Mouse (Mus musculus): Measurements from ENCODE around the gene Vsig10l. TPM values are rescaled to one million over a fixed set of nuclear protein-coding genes. Genes with fewer than 3 reads are reported as not detected.

Vsig10l gene
- polyA plus RNA-seq, 1 experiment from 2014 or later = 15.7 TPM

DNA sequence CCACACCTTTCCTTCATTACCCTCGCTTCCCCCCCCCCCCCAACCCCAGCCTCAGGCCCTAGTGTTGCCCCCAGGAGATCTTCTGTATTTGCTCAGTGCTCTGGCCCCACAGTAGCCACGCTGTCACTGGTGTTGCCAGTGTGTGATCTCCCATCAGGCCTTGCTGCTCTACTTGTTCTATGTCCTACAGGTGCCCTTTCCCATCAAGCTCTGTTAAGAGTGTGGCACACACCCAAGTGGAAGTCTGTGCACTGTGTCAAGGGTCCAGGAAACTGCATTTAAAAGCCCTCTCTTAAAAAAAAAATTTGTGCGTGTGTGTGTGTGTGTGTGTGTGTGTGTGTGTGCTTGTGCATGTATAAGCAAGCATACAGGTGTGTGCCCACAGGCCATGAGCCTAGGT, 14.7 kb upstream of the Vsig10l start:
- Histone ChIP-seq H3K9me3 (replicated peaks; ENCODE audit: control insufficient read depth, low read length, poor library complexity, severe bottlenecking) (no peaks in the 10 kb centered on the region), H3K27ac (ENCODE audit: low read length) (no peak overlapping the region), H3K9ac (ENCODE audit: low read depth, low read length) (no peak overlapping the region), H3K4me1 (ENCODE audit: control insufficient read depth, insufficient read depth, low read length) (peaks cover 11% of the 10 kb centered on the region), H3K4me2 (ENCODE audit: low read length) (no peak overlapping the region), H3K36me3 (ENCODE audit: control insufficient read depth, insufficient read depth, low read length) (no peaks in the 10 kb centered on the region), H3K4me3 (ENCODE audit: low read depth, low read length) (no peak overlapping the region), H3K27me3 (ENCODE audit: control insufficient read depth, insufficient read depth, low read depth, low read length) (no peaks in the 10 kb centered on the region)
- WGBS = 88% methylated on average over 2 of the region's 3 CpGs
- no peak for ATAC-seq

- H3K9ac ChIP-seq (ENCODE audit: low read depth, low read length) = no peak overlapping the region
- no peak for ATAC-seq
- WGBS = 100% methylated on average over 2 of the region's 2 CpGs
- H3K9me3 ChIP-seq (replicated peaks; ENCODE audit: control insufficient read depth, low read length, poor library complexity, severe bottlenecking) = no peaks in the 10 kb centered on the region
- no peak overlapping the region for H3K4me3 ChIP-seq (ENCODE audit: low read depth, low read length)
- no peak overlapping the region for H3K27ac ChIP-seq (ENCODE audit: low read length)
- H3K4me2 ChIP-seq (ENCODE audit: low read length) = no peak overlapping the region
- no peaks in the 10 kb centered on the region for H3K27me3 ChIP-seq (ENCODE audit: control insufficient read depth, insufficient read depth, low read depth, low read length)
- peaks cover 5% of the 10 kb centered on the region for H3K4me1 ChIP-seq (ENCODE audit: control insufficient read depth, insufficient read depth, low read length)
- peaks cover 9% of the 10 kb centered on the region; the same call in 1 of the 2 replicates for H3K36me3 ChIP-seq (ENCODE audit: control insufficient read depth, insufficient read depth, low read length)
Measured at GRCm38 (mm10) chr7:43449811-43450210, 13.1 kb upstream of the Vsig10l start.

GRCm38 (mm10) chr7:43451726-43452125, 11.2 kb upstream of the Vsig10l start:
- no peaks in the 10 kb centered on the region for H3K27me3 ChIP-seq (ENCODE audit: control insufficient read depth, insufficient read depth, low read depth, low read length)
- H3K9ac ChIP-seq (ENCODE audit: low read depth, low read length) = no peak overlapping the region
- H3K36me3 ChIP-seq (ENCODE audit: control insufficient read depth, insufficient read depth, low read length) = peaks cover 14% of the 10 kb centered on the region
- no peak overlapping the region for H3K4me2 ChIP-seq (ENCODE audit: low read length)
- ATAC-seq = no peak
- H3K4me3 ChIP-seq (ENCODE audit: low read depth, low read length) = no peak overlapping the region
- WGBS = 95% methylated on average over 11 of the region's 11 CpGs
- no peaks in the 10 kb centered on the region for H3K4me1 ChIP-seq (ENCODE audit: control insufficient read depth, insufficient read depth, low read length)
- no peaks in the 10 kb centered on the region for H3K9me3 ChIP-seq (replicated peaks; ENCODE audit: control insufficient read depth, low read length, poor library complexity, severe bottlenecking)
- H3K27ac ChIP-seq (ENCODE audit: low read length) = no peak overlapping the region

DNA sequence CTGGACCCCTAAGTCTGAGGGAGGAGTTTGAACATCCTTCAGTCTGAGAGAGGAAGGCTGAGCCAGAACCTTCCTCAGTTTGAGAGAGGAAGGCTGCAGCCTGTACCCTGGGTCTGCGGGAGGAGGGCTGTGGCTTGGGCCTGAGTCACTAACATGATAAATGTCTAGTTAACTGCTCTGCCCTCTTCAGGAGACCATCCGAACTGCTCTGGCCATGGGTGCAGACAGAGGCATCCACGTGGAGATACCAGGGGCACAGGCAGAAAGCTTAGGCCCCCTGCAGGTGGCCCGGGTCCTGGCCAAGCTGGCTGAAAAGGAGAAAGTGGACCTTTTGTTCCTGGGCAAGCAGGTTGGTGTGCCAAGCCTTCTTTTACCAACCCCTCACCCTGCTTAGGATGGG, 10.3 kb upstream of the Vsig10l start:
- Histone ChIP-seq H3K27me3 (ENCODE audit: control insufficient read depth, insufficient read depth, low read depth, low read length) (no peaks in the 10 kb centered on the region), H3K4me2 (ENCODE audit: low read length) (no peak overlapping the region), H3K36me3 (ENCODE audit: control insufficient read depth, insufficient read depth, low read length) (peaks cover 18% of the 10 kb centered on the region), H3K4me3 (ENCODE audit: low read depth, low read length) (no peak overlapping the region), H3K4me1 (ENCODE audit: control insufficient read depth, insufficient read depth, low read length) (no peaks in the 10 kb centered on the region), H3K9me3 (replicated peaks; ENCODE audit: control insufficient read depth, low read length, poor library complexity, severe bottlenecking) (no peaks in the 10 kb centered on the region), H3K27ac (ENCODE audit: low read length) (no peak overlapping the region), H3K9ac (ENCODE audit: low read depth, low read length) (no peak overlapping the region)
- ATAC-seq = no peak
- 54% methylated on average over 4 of the region's 4 CpGs for WGBS

DNA sequence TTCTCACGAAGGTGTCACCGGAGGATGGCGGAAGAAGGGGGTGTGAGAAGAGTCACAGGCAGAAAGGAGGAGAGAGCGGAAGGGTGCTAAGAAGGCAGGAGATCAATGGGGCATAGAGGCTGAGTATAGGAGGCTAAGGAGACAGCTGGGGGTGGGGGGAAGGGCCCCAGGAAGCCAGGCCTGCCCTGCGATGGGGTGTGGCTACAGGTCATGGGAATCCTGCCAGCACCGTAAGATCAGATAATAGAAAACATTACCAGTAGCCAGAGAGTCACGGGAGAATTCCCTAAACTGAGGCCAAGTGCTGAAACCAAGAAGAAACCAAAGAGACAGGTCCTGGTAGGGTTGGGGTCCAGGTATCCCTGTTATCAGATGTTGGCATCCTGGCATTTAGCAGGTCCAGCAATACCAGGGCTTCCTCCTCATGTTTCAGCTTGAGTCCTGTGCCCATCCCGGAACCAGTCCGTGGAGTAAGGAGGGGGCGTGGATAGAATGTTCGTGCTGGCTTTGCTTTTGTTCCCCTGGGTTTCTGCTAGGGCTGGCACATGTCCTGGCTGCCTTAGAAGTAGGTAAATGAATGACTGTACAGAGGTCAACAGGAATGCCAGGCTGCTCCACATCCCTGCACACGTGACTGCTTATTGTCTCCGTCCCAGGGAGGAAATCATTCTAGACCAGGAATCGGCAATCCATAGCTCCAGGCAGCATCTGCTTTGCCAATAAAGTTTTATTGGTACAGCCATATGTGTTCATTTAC, 9.2 kb upstream of the Vsig10l start:
- H3K9me3 ChIP-seq (replicated peaks; ENCODE audit: control insufficient read depth, low read length, poor library complexity, severe bottlenecking) = no peaks in the 10 kb centered on the region
- H3K27ac ChIP-seq (ENCODE audit: low read length) = no peak overlapping the region
- H3K27me3 ChIP-seq (ENCODE audit: control insufficient read depth, insufficient read depth, low read depth, low read length) = no peaks in the 10 kb centered on the region
- 90% methylated on average over 14 of the region's 14 CpGs for WGBS
- H3K4me1 ChIP-seq (ENCODE audit: control insufficient read depth, insufficient read depth, low read length) = no peaks in the 10 kb centered on the region
- no peak overlapping the region for H3K9ac ChIP-seq (ENCODE audit: low read depth, low read length)
- no peak for ATAC-seq
- no peak overlapping the region for H3K4me3 ChIP-seq (ENCODE audit: low read depth, low read length)
- peaks cover 18% of the 10 kb centered on the region for H3K36me3 ChIP-seq (ENCODE audit: control insufficient read depth, insufficient read depth, low read length)
- no peak overlapping the region for H3K4me2 ChIP-seq (ENCODE audit: low read length)

DNA sequence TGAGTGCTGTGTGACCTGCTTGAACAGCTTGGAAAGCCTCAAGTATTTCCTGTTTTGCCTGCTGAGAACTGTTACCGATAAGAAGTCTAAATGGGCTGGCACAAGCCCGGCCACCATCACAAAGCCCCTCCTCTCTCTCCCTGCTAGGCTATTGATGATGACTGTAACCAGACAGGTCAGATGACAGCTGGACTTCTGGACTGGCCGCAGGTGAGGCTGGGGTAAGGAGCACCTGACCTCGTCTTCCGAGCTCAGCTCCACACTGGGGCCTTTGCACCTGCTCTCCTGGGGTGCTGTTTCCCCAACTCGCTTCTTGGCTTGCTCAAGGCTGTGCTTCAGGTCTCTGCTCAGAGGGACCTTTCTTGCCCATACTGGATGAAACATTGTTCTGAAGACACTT, 8.6 kb upstream of the Vsig10l start:
- no peaks in the 10 kb centered on the region for H3K9me3 ChIP-seq (replicated peaks; ENCODE audit: control insufficient read depth, low read length, poor library complexity, severe bottlenecking)
- H3K4me2 ChIP-seq (ENCODE audit: low read length) = no peak overlapping the region
- WGBS = 95% methylated on average over 6 of the region's 6 CpGs
- H3K27ac ChIP-seq (ENCODE audit: low read length) = no peak overlapping the region
- no peak overlapping the region for H3K4me3 ChIP-seq (ENCODE audit: low read depth, low read length)
- no peak for ATAC-seq
- H3K27me3 ChIP-seq (ENCODE audit: control insufficient read depth, insufficient read depth, low read depth, low read length) = no peaks in the 10 kb centered on the region
- no peaks in the 10 kb centered on the region for H3K4me1 ChIP-seq (ENCODE audit: control insufficient read depth, insufficient read depth, low read length)
- H3K9ac ChIP-seq (ENCODE audit: low read depth, low read length) = no peak overlapping the region
- peaks cover 18% of the 10 kb centered on the region for H3K36me3 ChIP-seq (ENCODE audit: control insufficient read depth, insufficient read depth, low read length)

GRCm38 (mm10) chr7:43463976-43464375, 1.0 kb downstream of the Vsig10l start:
- H3K4me2 ChIP-seq (ENCODE audit: low read length) = no peak overlapping the region
- no peak for ATAC-seq
- no peaks in the 10 kb centered on the region for H3K27me3 ChIP-seq (ENCODE audit: control insufficient read depth, insufficient read depth, low read depth, low read length)
- H3K9me3 ChIP-seq (replicated peaks; ENCODE audit: control insufficient read depth, low read length, poor library complexity, severe bottlenecking) = no peaks in the 10 kb centered on the region
- peaks cover 2% of the 10 kb centered on the region for H3K4me1 ChIP-seq (ENCODE audit: control insufficient read depth, insufficient read depth, low read length)
- H3K36me3 ChIP-seq (ENCODE audit: control insufficient read depth, insufficient read depth, low read length) = no peaks in the 10 kb centered on the region
- H3K9ac ChIP-seq (ENCODE audit: low read depth, low read length) = no peak overlapping the region
- no peak overlapping the region for H3K27ac ChIP-seq (ENCODE audit: low read length)
- H3K4me3 ChIP-seq (ENCODE audit: low read depth, low read length) = no peak overlapping the region
- WGBS = 80% methylated on average over 7 of the region's 7 CpGs

DNA sequence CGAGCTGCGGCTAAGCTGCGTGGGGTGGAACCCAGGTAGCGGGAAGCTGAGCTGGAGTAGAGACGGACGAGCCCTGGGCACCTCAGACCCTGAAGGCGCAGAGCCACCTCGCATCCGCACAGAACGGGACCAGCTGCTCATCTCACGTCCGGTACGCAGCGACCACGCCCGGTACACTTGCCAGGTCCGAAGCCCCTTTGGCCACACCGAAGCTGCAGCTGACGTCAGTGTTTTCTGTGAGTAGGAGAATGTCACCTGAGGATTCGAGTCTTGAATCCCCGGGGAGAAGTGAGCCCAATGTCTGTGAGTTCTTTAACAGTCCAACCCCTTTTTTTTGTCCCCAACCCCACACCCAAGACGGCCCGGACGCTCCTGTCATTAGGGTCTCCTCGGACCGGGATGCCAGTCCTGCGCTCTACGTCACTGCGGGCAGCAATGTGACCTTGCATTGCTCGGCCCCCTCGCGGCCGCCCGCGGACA, 2.0 kb downstream of the Vsig10l start:
- H3K9me3 ChIP-seq (replicated peaks; ENCODE audit: control insufficient read depth, low read length, poor library complexity, severe bottlenecking) = no peaks in the 10 kb centered on the region
- peak overlapping the region; percentile 82 for H3K4me2 ChIP-seq (ENCODE audit: low read length)
- peak overlapping the region; percentile 67 for H3K9ac ChIP-seq (ENCODE audit: low read depth, low read length)
- 5% methylated on average over 35 of the region's 35 CpGs for WGBS
- peak overlapping the region; percentile 56 for H3K4me3 ChIP-seq (ENCODE audit: low read depth, low read length)
- H3K27me3 ChIP-seq (ENCODE audit: control insufficient read depth, insufficient read depth, low read depth, low read length) = no peaks in the 10 kb centered on the region
- no peaks in the 10 kb centered on the region for H3K36me3 ChIP-seq (ENCODE audit: control insufficient read depth, insufficient read depth, low read length)
- peak; percentile 16 for ATAC-seq
- H3K4me1 ChIP-seq (ENCODE audit: control insufficient read depth, insufficient read depth, low read length) = peaks cover 2% of the 10 kb centered on the region
- peak overlapping the region; percentile 54; the same call in 1 of the 2 replicates for H3K27ac ChIP-seq (ENCODE audit: low read length)

DNA sequence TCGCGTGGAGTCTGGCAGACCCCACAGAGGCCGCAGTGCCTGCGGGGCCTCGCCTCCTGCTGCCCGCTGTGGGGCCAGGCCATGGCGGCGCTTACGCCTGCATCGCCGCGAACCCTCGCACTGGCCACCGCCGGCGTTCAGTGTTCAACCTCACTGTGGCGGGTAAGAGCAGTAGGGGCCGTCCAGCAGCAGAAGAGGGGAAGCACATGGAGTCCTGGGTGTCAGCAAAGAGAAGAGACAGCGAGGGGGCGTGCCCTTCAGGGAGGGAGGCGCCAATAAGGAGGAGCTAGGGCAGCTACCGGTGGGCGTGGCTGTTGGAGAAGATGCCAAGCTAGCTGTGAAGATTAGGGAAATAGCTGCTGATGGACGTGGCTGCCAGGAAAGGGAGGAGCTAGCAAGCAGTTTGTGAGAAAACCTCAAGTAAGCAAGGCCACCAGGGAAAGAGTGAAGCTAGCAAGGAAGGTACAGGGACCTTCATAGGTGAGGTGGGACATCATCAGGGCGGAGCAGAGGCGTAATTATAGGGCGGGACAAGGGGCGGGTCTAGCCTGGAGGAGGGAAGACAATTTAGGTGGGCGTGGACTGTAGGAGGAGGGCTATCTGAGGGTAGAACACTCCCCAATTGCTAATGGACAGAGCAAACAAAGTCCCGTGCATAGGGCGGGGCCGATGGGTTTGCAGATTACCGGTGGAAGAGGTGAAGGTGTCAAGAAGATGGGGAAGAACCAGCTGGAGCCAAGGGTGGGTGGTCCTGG, 2.6 kb downstream of the Vsig10l start:
- WGBS = under 1% methylated on average over 32 of the region's 33 CpGs
- Histone ChIP-seq H3K9me3 (replicated peaks; ENCODE audit: control insufficient read depth, low read length, poor library complexity, severe bottlenecking) (no peaks in the 10 kb centered on the region), H3K4me2 (ENCODE audit: low read length) (peak overlapping the region; percentile 82), H3K9ac (ENCODE audit: low read depth, low read length) (peak overlapping the region; percentile 67), H3K27me3 (ENCODE audit: control insufficient read depth, insufficient read depth, low read depth, low read length) (no peaks in the 10 kb centered on the region), H3K27ac (ENCODE audit: low read length) (peak overlapping the region; percentile 54), H3K4me3 (ENCODE audit: low read depth, low read length) (peak overlapping the region; percentile 56), H3K4me1 (ENCODE audit: control insufficient read depth, insufficient read depth, low read length) (peaks cover 2% of the 10 kb centered on the region), H3K36me3 (ENCODE audit: control insufficient read depth, insufficient read depth, low read length) (no peaks in the 10 kb centered on the region)
- peak; percentile 89 for ATAC-seq

Measured in midbrain, embryonic 16.5 days (tissue).